Mouse (Mus musculus) embryonic fibroblast, embryonic 13.5 days (primary cell): Measurements from ENCODE around the gene Tchp. TPM values are rescaled to one million over a fixed set of nuclear protein-coding genes. Genes with fewer than 3 reads are reported as not detected.

Experiments
- H3K27ac ChIP-seq: 2 replicates; pipeline ENCODE4 v1.5.1; 2012; ENCODE audit warnings: low read length, control low read depth, inconsistent platforms; ENCODE audit not compliant: insufficient read depth
- H3K4me1 ChIP-seq: 2 replicates; pipeline ENCODE4 v1.6.1; 2011; ENCODE audit warnings: low read length; ENCODE audit not compliant: control insufficient read depth, insufficient read depth
- H3K4me3 ChIP-seq: 2 replicates; pipeline ENCODE4 v1.5.1; 2011; ENCODE audit warnings: mild to moderate bottlenecking, control low read depth, low read length; ENCODE audit not compliant: insufficient read depth
- CTCF ChIP-seq: IDR thresholded peaks from 2 replicates; pipeline ENCODE4 v1.5.1; 2011; ENCODE audit warnings: mild to moderate bottlenecking, control low read depth, low read length, moderate library complexity, borderline replicate concordance; ENCODE audit not compliant: insufficient read depth
- POLR2A ChIP-seq: IDR thresholded peaks from 2 replicates; pipeline ENCODE4 v1.6.1; 2011; ENCODE audit warnings: low read depth, mild to moderate bottlenecking, control low read depth, low read length, moderate library complexity
- polyA plus RNA-seq: library from polyadenylated mRNA; stranded (reverse); fragments of >200 nt; gene quantifications from 2 replicates; pipeline ENCODE4 v1.2.4, GENCODE M21; 2011; ENCODE audit warnings: low read depth; ENCODE audit not compliant: missing spikeins, insufficient read length

The Tchp gene
- polyA plus RNA-seq, 1 experiment = 7.8 TPM

DNA sequence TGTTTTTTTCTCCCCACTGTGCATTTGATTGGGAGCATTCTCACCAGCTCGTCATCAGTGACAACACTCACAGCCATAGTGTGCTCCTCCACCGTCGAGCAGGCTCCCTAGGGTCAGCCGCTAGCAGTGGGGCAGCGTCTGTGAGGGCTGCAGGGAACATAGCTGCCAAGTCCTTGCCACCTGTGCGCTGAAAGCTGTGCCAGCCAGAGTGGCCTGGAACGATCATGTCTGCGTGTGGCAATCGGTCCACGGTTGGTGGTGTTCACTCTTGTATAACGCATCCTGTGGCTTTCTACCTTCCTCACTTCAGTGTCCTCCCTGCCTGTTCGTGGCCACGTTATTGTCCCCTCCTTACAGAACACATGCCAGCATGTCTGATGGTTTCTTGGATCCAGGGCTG lies 10.9 kb downstream of the Tchp start:
- TF ChIP-seq POLR2A = no peak
- TF ChIP-seq CTCF = no peak
- Histone ChIP-seq H3K4me1 (no peaks in the 10 kb centered on the region), H3K4me3 (no peak overlapping the region), H3K27ac (no peak overlapping the region)

DNA sequence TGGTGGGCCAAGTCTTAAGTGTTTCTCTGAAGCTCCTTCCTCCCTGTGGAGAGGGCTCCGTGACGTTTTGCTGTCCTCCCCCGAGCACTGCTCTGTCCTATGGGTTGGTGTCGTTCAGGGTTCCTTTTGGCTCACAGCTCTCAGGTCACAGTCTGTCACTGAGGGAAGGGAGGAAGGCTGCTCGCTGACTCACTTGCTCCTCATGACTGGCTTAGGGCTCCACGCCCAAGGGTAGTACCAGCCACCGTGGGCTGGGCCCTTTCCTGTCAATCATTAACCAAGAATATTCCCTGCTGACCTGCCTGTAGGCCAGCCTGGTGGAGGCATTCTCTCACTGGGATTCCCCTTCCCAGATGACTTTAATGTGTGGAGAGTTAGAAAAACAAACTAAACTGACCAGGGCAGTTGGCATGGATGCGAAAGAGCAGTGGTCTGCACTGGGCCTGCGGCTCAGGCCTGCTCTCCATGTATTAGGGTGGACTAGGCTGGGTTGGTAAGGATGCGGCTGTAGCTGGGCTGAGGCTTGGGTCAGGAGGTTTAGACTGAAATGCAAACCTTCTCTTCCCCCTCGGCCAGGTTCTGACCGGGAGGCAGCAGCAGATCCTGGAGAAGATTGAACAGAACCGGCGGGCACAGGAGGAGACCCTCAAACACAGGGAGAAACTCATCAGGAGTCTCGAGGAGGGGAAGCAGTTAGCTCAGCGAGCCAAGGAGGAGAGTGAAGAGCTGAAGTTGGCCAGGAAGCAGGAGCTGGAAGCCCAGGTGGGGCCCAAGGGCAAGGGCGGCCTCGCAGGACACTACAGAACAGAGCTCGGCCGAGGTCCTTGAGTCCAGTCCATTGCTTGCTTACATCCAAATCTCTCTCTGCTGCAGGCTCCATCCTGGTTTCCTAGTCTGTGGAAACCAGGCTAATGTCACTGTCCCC lies 11.7 kb downstream of the Tchp start:
- no peaks in the 10 kb centered on the region for H3K4me1 ChIP-seq
- H3K4me3 ChIP-seq = no peak overlapping the region
- H3K27ac ChIP-seq = no peak overlapping the region
- TF ChIP-seq CTCF (no peak), POLR2A (no peak)

DNA sequence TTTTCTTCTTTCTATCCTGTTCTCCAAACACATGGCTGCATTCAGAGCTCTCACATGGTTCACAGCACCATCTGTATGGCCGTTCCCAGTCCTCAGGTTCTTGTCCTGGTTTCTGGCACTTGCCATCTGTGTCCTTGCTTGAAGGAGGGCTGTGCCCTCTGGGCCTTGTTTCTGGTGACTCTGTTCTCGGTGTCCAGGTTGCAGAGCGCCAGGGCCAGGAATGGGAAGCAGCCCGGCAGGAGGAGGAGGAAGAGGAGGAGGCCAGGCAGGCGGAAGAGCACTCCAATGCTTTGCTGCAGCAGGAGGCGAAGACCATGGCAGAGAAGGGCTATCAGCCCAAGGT lies 12.3 kb downstream of the Tchp start:
- TF ChIP-seq CTCF (no peak), POLR2A (no peak)
- Histone ChIP-seq H3K4me1 (no peaks in the 10 kb centered on the region), H3K27ac (no peak overlapping the region), H3K4me3 (no peak overlapping the region)

DNA sequence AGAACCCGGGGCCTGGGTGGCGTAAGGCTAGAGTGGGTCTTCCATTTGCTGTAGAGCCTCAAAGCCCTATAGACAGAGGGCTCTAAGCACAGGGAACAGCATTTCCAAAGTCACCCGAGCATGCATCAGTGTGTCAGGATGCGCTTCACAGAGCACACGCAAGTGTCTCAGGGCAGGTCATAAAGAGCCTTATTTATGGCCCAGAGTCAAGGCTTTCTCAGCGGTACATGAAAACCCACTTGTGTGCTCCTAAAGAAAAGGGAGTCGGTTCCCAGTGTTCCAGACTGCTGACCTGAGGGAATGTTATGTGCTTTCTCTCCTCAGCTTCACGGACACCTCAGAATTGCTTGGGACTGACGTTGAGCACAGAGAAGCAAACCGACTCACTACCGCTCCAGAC lies 13.2 kb downstream of the Tchp start:
- H3K4me3 ChIP-seq = no peak overlapping the region
- H3K27ac ChIP-seq = no peak overlapping the region
- TF ChIP-seq POLR2A (no peak), CTCF (no peak)
- no peaks in the 10 kb centered on the region for H3K4me1 ChIP-seq

DNA sequence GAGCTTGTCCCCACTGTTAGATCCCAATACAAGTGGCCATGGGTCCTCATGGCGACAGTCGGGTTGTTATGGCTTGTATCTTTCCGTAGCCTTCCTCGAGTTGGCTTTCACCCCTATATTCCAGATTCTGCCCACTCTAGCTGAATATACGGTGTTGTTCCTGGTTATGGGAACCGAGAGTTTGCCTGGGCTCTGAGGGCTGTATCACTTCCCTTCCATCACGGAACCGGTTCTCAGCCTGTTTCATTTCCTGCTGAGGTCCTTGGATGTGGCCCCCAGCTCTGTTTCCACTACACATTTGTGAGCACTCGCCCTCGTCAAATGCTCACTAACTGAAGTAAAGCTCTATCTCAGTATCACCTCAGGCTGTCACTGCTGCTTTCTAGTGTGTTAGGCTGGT lies 14.4 kb downstream of the Tchp start:
- no peak overlapping the region for H3K27ac ChIP-seq
- H3K4me3 ChIP-seq = no peak overlapping the region
- no peak for TF ChIP-seq POLR2A
- no peak for TF ChIP-seq CTCF

DNA sequence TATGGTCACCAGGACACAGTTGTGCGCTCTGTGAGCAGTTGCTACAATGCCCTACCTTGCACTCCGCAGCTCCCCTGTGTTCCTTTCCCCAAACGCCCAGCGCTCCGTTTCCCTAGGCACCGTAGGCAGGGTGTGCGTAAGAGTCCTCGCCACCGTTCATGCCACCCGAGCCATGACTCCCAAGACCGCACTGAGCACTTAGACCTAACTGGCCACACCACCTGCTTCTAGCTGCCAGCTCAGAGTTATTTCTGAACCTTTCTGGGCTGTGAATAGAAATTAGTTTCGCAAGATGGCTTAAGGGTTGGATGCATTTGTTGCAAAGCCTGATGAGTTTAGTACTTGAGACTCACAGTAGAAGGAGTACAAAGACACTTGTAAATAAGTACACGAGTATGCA lies 15.3 kb downstream of the Tchp start:
- TF ChIP-seq POLR2A = no peak
- Histone ChIP-seq H3K4me3 (no peak overlapping the region), H3K27ac (no peak overlapping the region), H3K4me1 (no peaks in the 10 kb centered on the region)

More for the DNA sequence above, 14.4 kb downstream of the Tchp start:
- H3K4me1 ChIP-seq = no peaks in the 10 kb centered on the region

DNA sequence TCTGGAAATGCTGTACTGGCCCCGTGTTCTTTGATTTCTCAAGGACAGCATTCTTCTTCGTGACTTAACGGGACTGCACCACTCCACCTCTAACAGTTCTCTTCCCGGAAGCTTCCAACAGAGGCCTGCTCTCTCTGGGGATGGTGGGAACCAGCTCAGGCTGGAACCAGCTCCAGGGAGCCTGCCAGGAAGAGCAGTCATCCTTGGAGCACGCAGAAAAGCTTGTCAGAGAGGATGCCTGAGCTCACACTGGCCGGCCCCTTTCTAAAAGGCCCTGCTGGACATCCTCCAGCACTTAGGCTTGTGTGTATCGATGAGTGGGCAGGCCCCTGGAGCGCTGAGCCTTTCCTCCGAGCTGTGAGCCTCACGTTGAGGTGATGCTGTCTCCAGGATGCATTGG lies 20.6 kb downstream of the Tchp start:
- TF ChIP-seq CTCF (no peak), POLR2A (no peak)
- Histone ChIP-seq H3K4me1 (no peaks in the 10 kb centered on the region), H3K4me3 (no peak overlapping the region), H3K27ac (0 out of 2 replicates have a peak overlapping the region, but pooled peaks have one; percentile 17)

DNA sequence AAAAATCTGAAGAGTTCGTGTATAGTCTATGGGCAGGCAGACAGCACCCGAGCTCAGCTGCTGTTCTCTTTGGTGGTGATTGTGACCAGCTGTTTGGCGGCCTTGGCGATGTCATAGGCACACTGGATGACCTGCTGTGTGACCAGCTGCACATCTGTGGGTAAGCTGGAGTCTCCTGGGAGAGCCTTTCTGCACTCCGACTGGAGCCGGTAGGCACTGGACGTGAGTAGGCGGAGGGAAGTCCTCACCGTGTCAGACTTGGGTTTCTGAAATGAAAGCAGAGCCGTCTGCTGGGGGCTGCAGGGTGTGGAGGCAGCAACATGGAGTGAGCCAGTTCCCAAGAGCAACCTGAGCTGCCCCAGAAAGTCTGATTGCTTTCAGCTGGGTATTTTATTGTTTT lies 22.6 kb downstream of the Tchp start:
- H3K27ac ChIP-seq = no peak overlapping the region
- no peaks in the 10 kb centered on the region for H3K4me1 ChIP-seq
- no peak overlapping the region for H3K4me3 ChIP-seq
- TF ChIP-seq CTCF (no peak), POLR2A (no peak)

DNA sequence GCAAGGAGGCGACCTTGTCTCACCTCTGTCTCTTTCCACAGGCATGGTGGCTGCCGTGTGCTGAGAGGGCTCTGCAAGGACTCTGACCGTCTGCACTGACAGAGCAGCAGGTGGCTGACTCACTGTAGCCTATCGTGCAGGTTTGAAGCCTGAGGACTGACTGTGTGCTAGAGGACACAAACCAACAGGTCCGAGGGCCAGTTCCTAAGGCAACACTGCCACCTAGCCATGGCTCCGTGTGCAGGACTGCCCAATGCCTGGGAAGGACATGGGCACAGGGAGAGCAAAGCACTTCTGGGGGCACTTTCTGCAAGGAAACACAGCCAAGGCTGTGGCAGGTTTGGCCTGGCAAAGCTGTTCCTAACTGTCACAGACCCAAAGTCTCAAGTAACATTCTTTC lies 23.9 kb downstream of the Tchp start:
- TF ChIP-seq CTCF (peak; percentile 36; the same call in 1 of the 2 replicates), POLR2A (no peak)
- Histone ChIP-seq H3K27ac (no peak overlapping the region), H3K4me1 (no peaks in the 10 kb centered on the region), H3K4me3 (no peak overlapping the region)

DNA sequence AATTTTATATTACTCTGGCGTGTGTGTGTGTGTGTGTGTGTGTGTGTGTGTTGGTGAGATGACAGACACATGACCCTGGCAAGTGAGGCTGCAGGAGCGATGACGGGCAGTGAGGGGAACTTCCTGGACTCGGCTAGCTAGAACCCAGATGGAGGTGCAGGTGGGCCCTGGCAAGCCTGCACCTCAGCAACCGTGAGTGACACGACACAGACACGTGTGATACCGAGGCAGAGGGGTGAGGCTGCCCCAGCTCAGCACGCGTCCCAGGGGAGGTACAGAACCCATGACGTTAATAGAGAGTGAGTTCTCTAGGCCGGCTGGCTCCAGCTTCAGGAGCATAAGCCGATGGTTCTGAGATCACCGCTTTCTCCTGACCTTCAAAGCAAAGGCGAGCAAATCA lies 24.4 kb downstream of the Tchp start:
- no peak overlapping the region for H3K4me3 ChIP-seq
- TF ChIP-seq CTCF (no peak), POLR2A (no peak)
- H3K4me1 ChIP-seq = no peaks in the 10 kb centered on the region
- H3K27ac ChIP-seq = no peak overlapping the region
